Mouse (Mus musculus): ENCODE data around the gene Dsel. TPM values are rescaled to one million over a fixed set of nuclear protein-coding genes. Genes with fewer than 3 reads are reported as not detected.
A peak's percentile ranks its signal among the peaks of the same experiment; 100 is the strongest.

The Dsel gene
- 16.6 and 17.5 TPM in 2 replicates for polyA plus RNA-seq (2014; fragmentation: Nextera tagmentation; extraction: Ambion mirVana)

DNA sequence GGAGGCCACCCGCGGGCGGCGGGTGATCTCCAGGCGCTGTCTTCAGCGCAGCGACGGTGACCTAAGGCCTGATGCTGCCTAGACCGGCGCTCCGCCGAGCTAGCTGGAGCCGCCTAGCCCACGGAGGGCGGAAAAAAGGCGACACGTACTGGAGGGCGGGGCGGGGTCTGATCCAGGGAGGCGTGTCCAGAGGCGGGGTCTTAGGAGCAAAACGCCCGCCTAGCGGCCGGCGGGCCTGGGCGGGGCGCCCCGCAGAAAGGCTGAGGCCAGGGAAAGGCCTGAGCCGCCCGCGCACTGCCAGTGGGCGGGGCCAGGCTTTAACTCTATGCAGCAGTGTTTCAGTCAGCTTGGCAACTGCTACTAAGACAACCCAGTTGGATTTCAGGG lies at the start of gene Dsel:
Gene Dsel, minus strand, starts transcription at position 140 of the 387 bp plus-strand sequence.
- under 1% methylated on average over 33 of the region's 33 CpGs for WGBS
- peak; percentile 98 for ATAC-seq (replicated peaks; ENCODE audit: insufficient number of reproducible peaks, low FRiP score, low TSS enrichment, low read depth)
- peak; percentile 96 for DNase-seq (ENCODE audit: low spot score)

GRCm38 (mm10) chr1:111911424-111911823 lies 46.7 kb upstream of the Dsel start:
- H3K9me3 ChIP-seq (replicated peaks; ENCODE audit: control insufficient read depth, low read length) = no peaks in the 10 kb centered on the region
- DNase-seq (ENCODE audit: low spot score) (no peak), ATAC-seq (replicated peaks; ENCODE audit: insufficient number of reproducible peaks, low FRiP score, low TSS enrichment, low read depth) (no peak)
- WGBS = 64% methylated on average over 1 of the region's 1 CpGs
- H3K4me2 ChIP-seq (ENCODE audit: low read depth, low read length) = no peak overlapping the region
- no peaks in the 10 kb centered on the region for H3K36me3 ChIP-seq (replicated peaks; ENCODE audit: control insufficient read depth, insufficient read depth, low read depth, low read length)
- H3K4me1 ChIP-seq (ENCODE audit: control insufficient read depth, insufficient read depth, low read length) = no peaks in the 10 kb centered on the region
- no peak overlapping the region for H3K4me3 ChIP-seq (ENCODE audit: low read depth, low read length)
- H3K9ac ChIP-seq (replicated peaks; ENCODE audit: low read length) = no peak overlapping the region
- no peaks in the 10 kb centered on the region for H3K27me3 ChIP-seq (ENCODE audit: control insufficient read depth, insufficient read depth, low read length)
- no peak overlapping the region for H3K27ac ChIP-seq (replicated peaks; ENCODE audit: low read depth, low read length)

More for the DNA sequence above, at the start of gene Dsel:
- peak within 1 kb of the TSS; percentile 91 for H3K9ac ChIP-seq (replicated peaks; ENCODE audit: low read length)
- peak within 1 kb of the TSS; percentile 87 for H3K27ac ChIP-seq (replicated peaks; ENCODE audit: low read depth, low read length)
- H3K4me1 ChIP-seq (ENCODE audit: control insufficient read depth, insufficient read depth, low read length) = no peaks in the 10 kb centered on the region
- H3K27me3 ChIP-seq (ENCODE audit: control insufficient read depth, insufficient read depth, low read length) = no peaks in the 10 kb centered on the region
- no peaks in the 10 kb centered on the region for H3K9me3 ChIP-seq (replicated peaks; ENCODE audit: control insufficient read depth, low read length)
- H3K36me3 ChIP-seq (replicated peaks; ENCODE audit: control insufficient read depth, insufficient read depth, low read depth, low read length) = no peaks in the 10 kb centered on the region
- peak within 1 kb of the TSS; percentile 67 for H3K4me2 ChIP-seq (ENCODE audit: low read depth, low read length)
- peak within 1 kb of the TSS; percentile 78 for H3K4me3 ChIP-seq (ENCODE audit: low read depth, low read length)

DNA sequence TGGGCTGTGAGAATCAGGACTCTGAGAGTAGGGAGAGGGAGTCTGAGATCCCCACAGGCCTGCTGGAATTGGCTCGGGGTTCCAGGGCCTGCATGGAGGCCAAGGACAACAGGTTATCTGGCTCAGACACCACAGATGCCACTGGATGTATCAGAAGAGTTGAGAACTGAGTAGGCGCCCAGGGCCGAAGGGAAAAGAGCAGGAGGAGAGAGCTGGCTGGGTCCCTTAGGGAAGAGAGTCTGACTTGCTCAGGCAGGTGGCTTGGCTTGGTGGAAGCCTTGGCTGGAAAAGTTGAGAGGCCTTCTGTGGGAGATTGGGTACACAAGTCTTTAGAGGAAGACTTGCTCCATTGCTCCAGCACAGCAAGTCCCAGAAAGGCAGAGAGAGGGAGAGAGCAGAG lies 18.6 kb upstream of the Dsel start:
- Histone ChIP-seq H3K27me3 (ENCODE audit: control insufficient read depth, insufficient read depth, low read length) (no peaks in the 10 kb centered on the region), H3K4me1 (ENCODE audit: control insufficient read depth, insufficient read depth, low read length) (no peaks in the 10 kb centered on the region), H3K4me3 (ENCODE audit: low read depth, low read length) (no peak overlapping the region), H3K9me3 (replicated peaks; ENCODE audit: control insufficient read depth, low read length) (no peaks in the 10 kb centered on the region), H3K36me3 (replicated peaks; ENCODE audit: control insufficient read depth, insufficient read depth, low read depth, low read length) (no peaks in the 10 kb centered on the region), H3K4me2 (ENCODE audit: low read depth, low read length) (no peak overlapping the region), H3K9ac (replicated peaks; ENCODE audit: low read length) (no peak overlapping the region), H3K27ac (replicated peaks; ENCODE audit: low read depth, low read length) (no peak overlapping the region)
- no peak for ATAC-seq (replicated peaks; ENCODE audit: insufficient number of reproducible peaks, low FRiP score, low TSS enrichment, low read depth)
- DNase-seq (ENCODE audit: low spot score) = no peak
- 83% methylated on average over 3 of the region's 3 CpGs for WGBS

DNA sequence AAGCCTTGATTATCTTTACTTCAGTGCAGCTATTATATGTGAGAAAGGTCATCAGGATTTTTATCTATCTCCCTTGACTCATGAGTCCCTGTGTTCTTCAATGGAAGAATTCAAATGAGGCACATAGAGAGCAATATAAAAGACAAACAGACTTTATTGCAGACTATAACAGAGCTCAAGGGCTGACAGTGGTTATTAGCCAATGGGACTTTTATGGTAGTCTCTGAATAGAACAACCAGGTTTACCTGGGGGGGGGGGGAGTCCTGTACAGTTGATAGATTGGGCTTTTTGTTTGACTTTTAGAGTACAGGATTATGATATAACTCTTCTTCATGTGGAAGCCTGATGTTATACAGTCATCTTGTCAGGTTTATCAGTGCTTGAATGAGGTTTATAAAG lies 11.1 kb upstream of the Dsel start:
- H3K27ac ChIP-seq (replicated peaks; ENCODE audit: low read depth, low read length) = no peak overlapping the region
- no peak overlapping the region for H3K9ac ChIP-seq (replicated peaks; ENCODE audit: low read length)
- DNase-seq (ENCODE audit: low spot score) (no peak), ATAC-seq (replicated peaks; ENCODE audit: insufficient number of reproducible peaks, low FRiP score, low TSS enrichment, low read depth) (no peak)
- no peaks in the 10 kb centered on the region for H3K4me1 ChIP-seq (ENCODE audit: control insufficient read depth, insufficient read depth, low read length)
- H3K27me3 ChIP-seq (ENCODE audit: control insufficient read depth, insufficient read depth, low read length) = no peaks in the 10 kb centered on the region
- H3K9me3 ChIP-seq (replicated peaks; ENCODE audit: control insufficient read depth, low read length) = no peaks in the 10 kb centered on the region
- H3K4me2 ChIP-seq (ENCODE audit: low read depth, low read length) = no peak overlapping the region
- H3K4me3 ChIP-seq (ENCODE audit: low read depth, low read length) = no peak overlapping the region
- no peaks in the 10 kb centered on the region for H3K36me3 ChIP-seq (replicated peaks; ENCODE audit: control insufficient read depth, insufficient read depth, low read depth, low read length)

DNA sequence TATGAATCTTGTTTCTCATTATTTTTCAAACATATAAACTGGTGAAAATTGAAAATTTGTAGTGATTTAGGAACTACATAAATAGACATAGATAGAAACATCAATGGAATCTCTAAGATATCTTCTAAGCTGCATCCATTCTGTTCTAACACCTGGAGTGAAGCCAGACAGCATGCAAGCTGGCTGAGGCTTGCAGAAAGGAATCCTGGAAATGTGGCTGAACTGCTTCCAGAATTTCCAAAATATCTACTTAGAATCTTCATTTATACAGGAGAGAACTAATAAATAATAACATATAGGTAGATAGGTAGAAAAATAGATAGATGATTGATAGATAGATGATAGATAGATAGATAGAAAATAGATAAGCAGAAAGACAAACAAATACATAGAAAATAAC lies 8.5 kb upstream of the Dsel start:
- no peaks in the 10 kb centered on the region for H3K9me3 ChIP-seq (replicated peaks; ENCODE audit: control insufficient read depth, low read length)
- H3K4me3 ChIP-seq (ENCODE audit: low read depth, low read length) = no peak overlapping the region
- no peak for ATAC-seq (replicated peaks; ENCODE audit: insufficient number of reproducible peaks, low FRiP score, low TSS enrichment, low read depth)
- no peaks in the 10 kb centered on the region for H3K27me3 ChIP-seq (ENCODE audit: control insufficient read depth, insufficient read depth, low read length)
- H3K36me3 ChIP-seq (replicated peaks; ENCODE audit: control insufficient read depth, insufficient read depth, low read depth, low read length) = no peaks in the 10 kb centered on the region
- H3K4me2 ChIP-seq (ENCODE audit: low read depth, low read length) = no peak overlapping the region
- DNase-seq (ENCODE audit: low spot score) = no peak
- no peak overlapping the region for H3K9ac ChIP-seq (replicated peaks; ENCODE audit: low read length)
- H3K27ac ChIP-seq (replicated peaks; ENCODE audit: low read depth, low read length) = no peak overlapping the region
- no peaks in the 10 kb centered on the region for H3K4me1 ChIP-seq (ENCODE audit: control insufficient read depth, insufficient read depth, low read length)

- no peaks in the 10 kb centered on the region for H3K36me3 ChIP-seq (replicated peaks; ENCODE audit: control insufficient read depth, insufficient read depth, low read depth, low read length)
- H3K9me3 ChIP-seq (replicated peaks; ENCODE audit: control insufficient read depth, low read length) = no peaks in the 10 kb centered on the region
- H3K27ac ChIP-seq (replicated peaks; ENCODE audit: low read depth, low read length) = no peak overlapping the region
- H3K4me1 ChIP-seq (ENCODE audit: control insufficient read depth, insufficient read depth, low read length) = no peaks in the 10 kb centered on the region
- DNase-seq (ENCODE audit: low spot score) = peak; percentile 24
- no peak; the same call in 1 of the 2 replicates for ATAC-seq (replicated peaks; ENCODE audit: insufficient number of reproducible peaks, low FRiP score, low TSS enrichment, low read depth)
- H3K27me3 ChIP-seq (ENCODE audit: control insufficient read depth, insufficient read depth, low read length) = no peaks in the 10 kb centered on the region
- no peak overlapping the region for H3K4me3 ChIP-seq (ENCODE audit: low read depth, low read length)
- 65% methylated on average over 2 of the region's 2 CpGs for WGBS
- H3K9ac ChIP-seq (replicated peaks; ENCODE audit: low read length) = no peak overlapping the region
- H3K4me2 ChIP-seq (ENCODE audit: low read depth, low read length) = no peak overlapping the region
Observed at GRCm38 (mm10) chr1:111865467-111865866, 749 bp upstream of the Dsel start.

- ATAC-seq (replicated peaks; ENCODE audit: insufficient number of reproducible peaks, low FRiP score, low TSS enrichment, low read depth) = peak; percentile 87
- under 1% methylated on average over 41 of the region's 41 CpGs for WGBS
- no peaks in the 10 kb centered on the region for H3K4me1 ChIP-seq (ENCODE audit: control insufficient read depth, insufficient read depth, low read length)
Observed at GRCm38 (mm10) chr1:111864063-111864778, 497 bp downstream of the Dsel start.

DNA sequence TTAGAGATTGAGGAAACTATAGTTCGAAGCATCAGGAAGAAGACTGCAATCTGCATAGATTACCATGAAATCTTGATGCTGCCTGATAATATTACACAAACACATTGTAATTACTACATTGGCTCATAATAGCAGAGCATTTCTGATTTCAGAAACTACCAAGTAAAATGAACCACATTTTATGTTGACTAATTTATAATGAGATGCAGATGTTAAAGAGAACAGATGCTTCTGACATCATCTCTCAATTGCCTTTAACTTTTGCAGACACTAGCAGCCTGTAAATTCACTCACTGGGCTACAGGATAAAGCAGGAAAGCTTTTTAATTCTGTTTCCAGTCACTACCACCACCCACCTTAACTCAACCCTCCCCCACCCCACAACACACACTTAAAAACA lies 6.9 kb downstream of the Dsel start:
- no peaks in the 10 kb centered on the region for H3K27me3 ChIP-seq (ENCODE audit: control insufficient read depth, insufficient read depth, low read length)
- no peak overlapping the region for H3K4me2 ChIP-seq (ENCODE audit: low read depth, low read length)
- ATAC-seq (replicated peaks; ENCODE audit: insufficient number of reproducible peaks, low FRiP score, low TSS enrichment, low read depth) (no peak), DNase-seq (ENCODE audit: low spot score) (peak; percentile 43)
- WGBS = 51% methylated on average over 1 of the region's 1 CpGs
- H3K27ac ChIP-seq (replicated peaks; ENCODE audit: low read depth, low read length) = no peak overlapping the region
- no peaks in the 10 kb centered on the region for H3K4me1 ChIP-seq (ENCODE audit: control insufficient read depth, insufficient read depth, low read length)
- no peak overlapping the region for H3K4me3 ChIP-seq (ENCODE audit: low read depth, low read length)
- no peaks in the 10 kb centered on the region for H3K9me3 ChIP-seq (replicated peaks; ENCODE audit: control insufficient read depth, low read length)
- H3K36me3 ChIP-seq (replicated peaks; ENCODE audit: control insufficient read depth, insufficient read depth, low read depth, low read length) = no peaks in the 10 kb centered on the region
- no peak overlapping the region for H3K9ac ChIP-seq (replicated peaks; ENCODE audit: low read length)

More at GRCm38 (mm10) chr1:111864063-111864778, 497 bp downstream of the Dsel start:
- H3K4me2 ChIP-seq (ENCODE audit: low read depth, low read length) = peak overlapping the region; percentile 67
- H3K36me3 ChIP-seq (replicated peaks; ENCODE audit: control insufficient read depth, insufficient read depth, low read depth, low read length) = no peaks in the 10 kb centered on the region
- H3K27ac ChIP-seq (replicated peaks; ENCODE audit: low read depth, low read length) = peak overlapping the region; percentile 87
- no peaks in the 10 kb centered on the region for H3K9me3 ChIP-seq (replicated peaks; ENCODE audit: control insufficient read depth, low read length)
- peak overlapping the region; percentile 91 for H3K9ac ChIP-seq (replicated peaks; ENCODE audit: low read length)
- H3K27me3 ChIP-seq (ENCODE audit: control insufficient read depth, insufficient read depth, low read length) = no peaks in the 10 kb centered on the region
- H3K4me3 ChIP-seq (ENCODE audit: low read depth, low read length) = peak overlapping the region; percentile 78
- DNase-seq (ENCODE audit: low spot score) = peak; percentile 90

Measured in embryonic facial prominence, embryonic 11.5 days (tissue).